Mouse (Mus musculus) hindbrain, embryonic 12.5 days (tissue): ENCODE measurements around the gene Rhod. TPM values are rescaled to one million over a fixed set of nuclear protein-coding genes. Genes with fewer than 3 reads are reported as not detected.

ENCODE experiments used
- ATAC-seq: fragments of 200-750 bp; cut with Nextera tagmentation; 2 replicates; pipeline ENCODE4 v1.8.0; 2017; ENCODE audit warnings: moderate TSS enrichment; ENCODE audit not compliant: low FRiP score
- H3K27ac ChIP-seq: fragments of 300-500 bp; sonication (generic); 2 replicates; pipeline ENCODE4 v1.5.1; 2016; ENCODE audit warnings: mild to moderate bottlenecking
- H3K27me3 ChIP-seq: fragments of 300-500 bp; sonication (generic); 2 replicates; pipeline ENCODE4 v1.6.1; 2016; ENCODE audit warnings: mild to moderate bottlenecking
- H3K36me3 ChIP-seq: fragments of 300-500 bp; sonication (generic); 2 replicates; pipeline ENCODE4 v1.6.1; 2016; ENCODE audit warnings: mild to moderate bottlenecking
- H3K4me1 ChIP-seq: fragments of 300-500 bp; sonication (generic); 2 replicates; pipeline ENCODE4 v1.6.1; 2016
- H3K4me2 ChIP-seq: fragments of 300-500 bp; sonication (generic); replicated peaks from 2 replicates; pipeline ENCODE4 v1.6.1; 2016; ENCODE audit warnings: mild to moderate bottlenecking
- H3K4me3 ChIP-seq: fragments of 300-500 bp; sonication (generic); 2 replicates; pipeline ENCODE4 v1.5.1; 2016; ENCODE audit warnings: mild to moderate bottlenecking
- H3K9ac ChIP-seq: fragments of 300-500 bp; sonication (generic); 2 replicates; pipeline ENCODE4 v1.6.1; 2016; ENCODE audit warnings: mild to moderate bottlenecking, moderate library complexity
- H3K9me3 ChIP-seq: fragments of 300-500 bp; sonication (generic); replicated peaks from 2 replicates; pipeline ENCODE4 v1.6.1; 2016; ENCODE audit warnings: mild to moderate bottlenecking
- WGBS: fragments of 180-500 bp; shearing (Covaris S2); methylation state at CpG from one replicate; pipeline ENCODE4 v1.1.7; 2016; 5-methylcytosine and 5-hydroxymethylcytosine counted together
- polyA plus RNA-seq: library from polyadenylated mRNA; unstranded; fragments of >200 nt; fragmentation: Nextera tagmentation; extraction: Ambion mirVana; gene quantifications from 2 replicates; pipeline ENCODE4 v1.2.1, GENCODE M21; 2016

Rhod gene
- polyA plus RNA-seq: 15.3 and 16.4 TPM in 2 replicates

DNA sequence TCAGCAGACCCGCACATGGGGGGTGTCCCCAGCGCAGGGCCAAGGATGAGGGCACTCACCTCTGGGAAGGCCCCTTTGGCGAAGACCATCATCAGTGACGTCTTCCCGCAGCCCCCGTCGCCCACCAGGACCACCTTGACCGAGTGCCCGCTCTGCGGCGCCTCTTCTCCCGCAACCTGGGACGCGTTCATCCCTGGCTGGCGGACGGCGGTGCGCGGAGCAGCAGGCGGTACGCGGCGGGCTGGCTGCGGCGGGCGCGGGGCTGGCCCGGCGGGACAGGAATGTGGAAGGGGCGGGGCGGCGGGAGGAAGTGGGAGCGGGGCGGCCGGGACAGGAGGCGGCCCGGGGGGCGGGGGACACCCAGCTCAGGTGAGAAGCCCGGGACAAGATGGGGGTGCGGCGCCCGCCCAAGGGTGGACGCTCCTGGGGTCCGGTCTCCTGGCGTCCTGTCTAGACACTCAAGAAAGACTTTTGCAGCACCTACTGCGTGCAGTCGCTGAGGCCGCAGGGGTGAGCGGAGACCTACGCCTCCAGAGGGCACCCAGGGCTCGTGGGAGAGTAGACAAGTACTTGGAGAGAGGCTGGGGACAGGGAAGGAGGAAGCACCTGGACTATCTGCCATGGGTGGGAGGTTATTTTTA lies at the start of gene Rhod:
Gene Rhod (minus strand): TSS at position 272 of the 641 bp plus-strand sequence.
- H3K4me1 ChIP-seq: peaks cover 17% of the 10 kb centered on the region
- H3K9me3 ChIP-seq: no peaks in the 10 kb centered on the region
- peaks cover 37% of the 10 kb centered on the region for H3K27me3 ChIP-seq
- no peaks in the 10 kb centered on the region for H3K36me3 ChIP-seq
- peak; percentile 33; the same call in 1 of the 2 replicates for ATAC-seq
- no peak within 1 kb of the TSS for H3K27ac ChIP-seq
- peak within 1 kb of the TSS; percentile 76 for H3K9ac ChIP-seq
- H3K4me2 ChIP-seq: peak within 1 kb of the TSS; percentile 91
- H3K4me3 ChIP-seq: peak within 1 kb of the TSS; percentile 56
- WGBS: under 1% methylated on average over 44 of the region's 51 CpGs

GRCm38 (mm10) chr19:4487877-4488276 lies 48.6 kb upstream of the Rhod start:
- H3K9ac ChIP-seq: no peak overlapping the region
- WGBS: 64% methylated on average over 2 of the region's 2 CpGs

GRCm38 (mm10) chr19:4485006-4485405 lies 45.8 kb upstream of the Rhod start:
- Histone ChIP-seq H3K4me2 (no peak overlapping the region), H3K9me3 (no peaks in the 10 kb centered on the region), H3K4me1 (no peaks in the 10 kb centered on the region), H3K4me3 (no peak overlapping the region), H3K27me3 (0 out of 2 replicates have a peak, but pooled peaks cover 2% of the 10 kb centered on the region), H3K9ac (no peak overlapping the region), H3K36me3 (no peaks in the 10 kb centered on the region), H3K27ac (no peak overlapping the region)
- WGBS: 45% methylated on average over 5 of the region's 5 CpGs
- ATAC-seq: no peak

More at GRCm38 (mm10) chr19:4487877-4488276, 48.6 kb upstream of the Rhod start:
- H3K9me3 ChIP-seq: no peaks in the 10 kb centered on the region
- H3K27me3 ChIP-seq: no peaks in the 10 kb centered on the region
- H3K4me2 ChIP-seq: no peak overlapping the region
- ATAC-seq: no peak
- no peak overlapping the region for H3K4me3 ChIP-seq
- H3K4me1 ChIP-seq: 0 out of 2 replicates have a peak, but pooled peaks cover 1% of the 10 kb centered on the region
- H3K27ac ChIP-seq: no peak overlapping the region
- no peaks in the 10 kb centered on the region for H3K36me3 ChIP-seq

DNA sequence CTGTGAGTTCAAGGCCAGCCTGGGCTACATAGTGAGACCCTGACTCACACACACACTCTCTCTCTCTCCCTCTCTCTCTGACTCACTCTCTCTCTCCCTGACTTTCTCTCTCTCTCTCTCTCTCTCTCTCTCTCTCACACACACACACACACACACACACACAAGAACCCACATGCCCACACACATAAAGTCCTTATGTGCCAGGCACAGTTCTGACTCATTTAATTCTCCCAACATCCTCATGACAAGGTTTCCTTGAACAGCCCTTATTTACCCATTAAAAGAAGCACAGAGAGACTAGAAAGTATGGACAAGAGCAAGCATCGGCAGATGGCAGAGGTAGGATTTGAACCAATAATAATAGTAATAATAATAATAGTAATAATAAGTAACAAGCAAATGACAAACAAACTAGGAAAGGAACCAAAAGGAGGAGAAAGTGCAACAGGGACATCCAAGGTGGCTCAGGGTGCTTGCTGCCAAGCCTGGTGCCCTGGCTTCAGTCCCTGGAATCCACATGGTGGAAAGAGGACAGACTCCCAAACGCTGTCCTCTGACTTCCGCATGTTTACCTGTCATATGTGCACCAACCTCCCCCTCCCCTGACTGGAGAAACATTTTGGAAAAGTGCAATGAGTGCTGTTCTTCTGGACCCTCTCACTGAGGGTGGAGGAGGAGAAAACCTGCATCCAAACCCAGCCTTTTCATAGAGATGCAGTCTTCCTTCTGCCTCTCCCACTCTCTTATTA lies 43.1 kb upstream of the Rhod start:
- Histone ChIP-seq H3K4me3 (no peak overlapping the region), H3K36me3 (no peaks in the 10 kb centered on the region), H3K9ac (no peak overlapping the region), H3K4me1 (peaks cover under 1% of the 10 kb centered on the region; the same call in 1 of the 2 replicates), H3K27ac (no peak overlapping the region), H3K4me2 (no peak overlapping the region), H3K9me3 (no peaks in the 10 kb centered on the region), H3K27me3 (peaks cover 20% of the 10 kb centered on the region)
- no peak for ATAC-seq
- WGBS: 84% methylated on average over 3 of the region's 3 CpGs

DNA sequence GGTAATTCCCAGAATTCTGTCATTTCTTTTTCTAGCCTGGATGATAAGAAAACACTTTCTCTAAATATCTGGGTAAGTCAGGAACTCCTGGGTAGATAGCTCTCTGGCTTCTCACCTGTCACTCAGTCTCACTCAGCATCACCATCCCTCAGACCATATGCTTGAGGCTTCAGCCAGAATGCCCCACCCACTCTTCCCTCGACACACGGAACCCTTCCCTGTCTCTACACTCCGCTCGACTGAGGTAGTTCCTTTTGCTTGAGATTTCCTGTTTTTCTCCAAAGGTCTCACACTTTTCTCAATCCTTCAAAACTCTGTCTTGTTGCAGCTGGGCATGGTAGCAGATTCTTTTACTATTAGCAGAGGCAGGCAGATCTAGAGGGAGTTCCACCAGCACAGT lies 42.1 kb upstream of the Rhod start:
- Histone ChIP-seq H3K36me3 (no peaks in the 10 kb centered on the region), H3K4me1 (peaks cover 7% of the 10 kb centered on the region), H3K4me2 (no peak overlapping the region), H3K27me3 (peaks cover 29% of the 10 kb centered on the region), H3K4me3 (no peak overlapping the region), H3K9me3 (no peaks in the 10 kb centered on the region), H3K9ac (no peak overlapping the region), H3K27ac (no peak overlapping the region)
- 59% methylated on average over 4 of the region's 4 CpGs for WGBS
- ATAC-seq: no peak

- H3K9ac ChIP-seq: no peak overlapping the region
- peaks cover 42% of the 10 kb centered on the region for H3K27me3 ChIP-seq
- peaks cover 8% of the 10 kb centered on the region for H3K4me1 ChIP-seq
- no peak overlapping the region for H3K4me2 ChIP-seq
- H3K4me3 ChIP-seq: no peak overlapping the region
- 91% methylated on average over 2 of the region's 2 CpGs for WGBS
- H3K27ac ChIP-seq: no peak overlapping the region
- no peaks in the 10 kb centered on the region for H3K9me3 ChIP-seq
- no peak for ATAC-seq
- no peaks in the 10 kb centered on the region for H3K36me3 ChIP-seq
Observed at GRCm38 (mm10) chr19:4480041-4480440, 40.8 kb upstream of the Rhod start.

GRCm38 (mm10) chr19:4478190-4478516 lies 38.9 kb upstream of the Rhod start:
- Histone ChIP-seq H3K4me3 (no peak overlapping the region), H3K4me2 (no peak overlapping the region), H3K27ac (no peak overlapping the region), H3K9me3 (no peaks in the 10 kb centered on the region), H3K9ac (no peak overlapping the region), H3K27me3 (peaks cover 50% of the 10 kb centered on the region), H3K36me3 (no peaks in the 10 kb centered on the region), H3K4me1 (peaks cover 8% of the 10 kb centered on the region)
- ATAC-seq: no peak
- WGBS: 50% methylated on average over 1 of the region's 1 CpGs

DNA sequence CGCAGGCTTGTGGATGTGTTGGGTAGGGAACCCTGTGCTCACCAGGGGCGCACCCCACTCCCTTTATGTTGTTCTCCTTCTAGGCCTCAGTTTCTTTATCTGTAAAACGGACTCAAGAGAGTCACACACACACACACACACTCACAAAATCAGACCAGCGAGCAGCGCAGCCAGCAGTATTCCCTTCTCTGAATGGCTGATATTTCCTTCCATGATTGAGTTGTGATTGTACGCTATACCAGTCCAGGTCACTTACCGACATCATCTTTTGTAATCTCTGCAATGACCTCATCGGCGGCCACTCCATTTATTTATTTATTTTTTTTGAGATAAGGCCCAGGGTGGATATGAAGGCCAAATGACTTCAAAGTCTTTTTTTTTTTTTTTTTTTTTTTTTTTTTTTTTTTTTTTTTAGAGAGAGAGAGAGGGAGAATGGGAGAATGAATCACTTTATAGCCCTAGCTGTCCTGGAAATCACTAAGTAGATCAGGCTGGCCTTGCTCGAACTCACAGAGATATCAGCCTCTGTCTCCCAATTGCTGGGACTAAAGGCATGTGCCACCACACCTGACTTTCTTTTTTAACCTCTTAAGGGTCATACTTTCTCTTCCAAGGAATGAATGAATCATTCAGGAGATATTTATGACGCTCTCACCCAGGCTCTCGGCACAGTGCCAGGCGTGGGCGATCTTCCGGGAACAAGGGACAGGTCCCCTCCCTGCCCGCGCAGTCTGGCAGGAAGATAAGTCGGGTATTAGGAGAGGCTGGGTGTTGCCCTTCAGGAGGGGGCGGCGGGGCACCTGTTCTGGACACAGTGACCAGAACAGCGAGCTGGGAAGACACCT lies 38.3 kb upstream of the Rhod start, which contains the start of gene Syt12:
Gene Syt12 (minus strand): TSS at position 103 of the 845 bp plus-strand sequence.
- H3K4me3 ChIP-seq: peak within 1 kb of the TSS; percentile 55
- H3K36me3 ChIP-seq: no peaks in the 10 kb centered on the region
- no peak within 1 kb of the TSS for H3K27ac ChIP-seq
- no peaks in the 10 kb centered on the region for H3K9me3 ChIP-seq
- 41% methylated on average over 21 of the region's 21 CpGs for WGBS
- H3K27me3 ChIP-seq: peaks cover 50% of the 10 kb centered on the region
- H3K9ac ChIP-seq: peak within 1 kb of the TSS; percentile 64
- H3K4me2 ChIP-seq: peak within 1 kb of the TSS; percentile 96
- no peak for ATAC-seq
- peaks cover 8% of the 10 kb centered on the region for H3K4me1 ChIP-seq

- under 1% methylated on average over 70 of the region's 70 CpGs for WGBS
- peak overlapping the region; percentile 96 for H3K4me2 ChIP-seq
- peak; percentile 79 for ATAC-seq
- no peaks in the 10 kb centered on the region for H3K9me3 ChIP-seq
- H3K4me3 ChIP-seq: peak overlapping the region; percentile 55
- H3K36me3 ChIP-seq: no peaks in the 10 kb centered on the region
- peaks cover 8% of the 10 kb centered on the region for H3K4me1 ChIP-seq
- peak overlapping the region; percentile 64 for H3K9ac ChIP-seq
- H3K27ac ChIP-seq: no peak overlapping the region
- peaks cover 50% of the 10 kb centered on the region for H3K27me3 ChIP-seq
Observed at GRCm38 (mm10) chr19:4476601-4477257, 37.5 kb upstream of the Rhod start.

- no peak overlapping the region for H3K4me2 ChIP-seq
Observed at GRCm38 (mm10) chr19:4475224-4475925, 36.1 kb upstream of the Rhod start.

GRCm38 (mm10) chr19:4474739-4475138 lies 35.5 kb upstream of the Rhod start:
- no peak overlapping the region for H3K27ac ChIP-seq
- WGBS: 51% methylated on average over 3 of the region's 3 CpGs
- H3K4me1 ChIP-seq: peaks cover 8% of the 10 kb centered on the region
- H3K9me3 ChIP-seq: no peaks in the 10 kb centered on the region
- H3K36me3 ChIP-seq: no peaks in the 10 kb centered on the region
- no peak overlapping the region for H3K9ac ChIP-seq
- ATAC-seq: no peak
- H3K4me2 ChIP-seq: no peak overlapping the region
- no peak overlapping the region for H3K4me3 ChIP-seq
- H3K27me3 ChIP-seq: peaks cover 47% of the 10 kb centered on the region

More at GRCm38 (mm10) chr19:4475224-4475925, 36.1 kb upstream of the Rhod start:
- Histone ChIP-seq H3K27me3 (peaks cover 50% of the 10 kb centered on the region), H3K4me1 (peaks cover 8% of the 10 kb centered on the region), H3K9ac (no peak overlapping the region), H3K27ac (no peak overlapping the region), H3K4me3 (no peak overlapping the region), H3K9me3 (no peaks in the 10 kb centered on the region), H3K36me3 (no peaks in the 10 kb centered on the region)
- ATAC-seq: no peak
- 73% methylated on average over 11 of the region's 11 CpGs for WGBS
